Mouse (Mus musculus) E14TG2a.4 (cell line): ENCODE measurements at regions not wholly inside any gene's neighbourhood (a gene's known extent, or its start where the extent isn't known, plus 50 kb on each side); places are given as distances from the start of the nearest gene placed in this dataset.

Experiments
- CTCF ChIP-seq: conservative IDR thresholded peaks from 2 replicates; pipeline ENCODE4 v1.5.1; 2014; ENCODE audit warnings: low read length
- POU5F1 ChIP-seq: IDR thresholded peaks from 2 replicates; pipeline ENCODE4 v1.6.1; 2014; ENCODE audit warnings: low read length, borderline replicate concordance

GRCm38 (mm10) chr9:18041346-18041745 lies 250.6 kb upstream of the Chordc1 start:
- TF ChIP-seq CTCF (no peak), POU5F1 (no peak)
